Mouse (Mus musculus): ENCODE measurements around the gene Unc13b. TPM values are rescaled to one million over a fixed set of nuclear protein-coding genes. Genes with fewer than 3 reads are reported as not detected.

Unc13b gene
- total and polyA plus RNA-seq, 2 experiments from 2014 or later: 6.2 to 54.7 TPM

GRCm38 (mm10) chr4:43030780-43031230, 27.9 kb upstream of the Unc13b start:
- ATAC-seq (peak; percentile 50), DNase-seq (no peak)
- Histone ChIP-seq H3K4me2 (ENCODE audit: low read depth) (peak overlapping the region; percentile 86), H3K4me3 (ENCODE audit: low read depth, low read length) (peak overlapping the region; percentile 74), H3K4me1 (ENCODE audit: insufficient read depth) (peaks cover 15% of the 10 kb centered on the region), H3K27ac (ENCODE audit: low read depth, low read length) (peak overlapping the region; percentile 88), H3K36me3 (ENCODE audit: insufficient read depth) (peaks cover 52% of the 10 kb centered on the region), H3K9me3 (ENCODE audit: low read length) (no peaks in the 10 kb centered on the region), H3K9ac (peak overlapping the region; percentile 84), H3K27me3 (ENCODE audit: insufficient read depth, low read length) (no peaks in the 10 kb centered on the region)
- 2% methylated on average over 28 of the region's 28 CpGs for whole genome bisulfite sequencing
- no peak for TF ChIP-seq CTCF (IDR thresholded peaks at IDR 0.05; ENCODE audit: low read depth)

GRCm38 (mm10) chr4:43031237-43031995, 27.3 kb upstream of the Unc13b start, which contains the start of gene Stoml2:
Stoml2 (minus strand) TSS chr4:43031710.
- peak within 1 kb of the TSS; percentile 84 for H3K9ac ChIP-seq
- DNase-seq: peak; percentile 94
- H3K27ac ChIP-seq (ENCODE audit: low read depth, low read length): peak within 1 kb of the TSS; percentile 88
- under 1% methylated on average over 38 of the region's 38 CpGs for WGBS
- peak within 1 kb of the TSS; percentile 86 for H3K4me2 ChIP-seq (ENCODE audit: low read depth)
- H3K36me3 ChIP-seq (ENCODE audit: insufficient read depth): peaks cover 58% of the 10 kb centered on the region
- no peaks in the 10 kb centered on the region for H3K27me3 ChIP-seq (ENCODE audit: insufficient read depth, low read length)
- ATAC-seq: peak; percentile 98
- TF ChIP-seq CTCF (IDR thresholded peaks at IDR 0.05; ENCODE audit: low read depth): peak; percentile 64
- H3K4me1 ChIP-seq (ENCODE audit: insufficient read depth): peaks cover 15% of the 10 kb centered on the region
- no peaks in the 10 kb centered on the region for H3K9me3 ChIP-seq (ENCODE audit: low read length)
- peak within 1 kb of the TSS; percentile 74 for H3K4me3 ChIP-seq (ENCODE audit: low read depth, low read length)

GRCm38 (mm10) chr4:43032501-43032900, 26.3 kb upstream of the Unc13b start:
- 89% methylated on average over 1 of the region's 1 CpGs for whole genome bisulfite sequencing

GRCm38 (mm10) chr4:43033481-43033880, 25.3 kb upstream of the Unc13b start:
- Histone ChIP-seq H3K36me3 (ENCODE audit: insufficient read depth) (peaks cover 50% of the 10 kb centered on the region), H3K27me3 (ENCODE audit: insufficient read depth, low read length) (no peaks in the 10 kb centered on the region), H3K9me3 (ENCODE audit: low read length) (no peaks in the 10 kb centered on the region), H3K4me2 (ENCODE audit: low read depth) (no peak overlapping the region), H3K4me1 (ENCODE audit: insufficient read depth) (peaks cover 15% of the 10 kb centered on the region), H3K4me3 (ENCODE audit: low read depth, low read length) (no peak overlapping the region), H3K27ac (ENCODE audit: low read depth, low read length) (no peak overlapping the region), H3K9ac (no peak overlapping the region)
- DNase-seq (no peak), ATAC-seq (no peak)
- 84% methylated on average over 14 of the region's 14 CpGs for WGBS
- no peak for TF ChIP-seq CTCF (IDR thresholded peaks at IDR 0.05; ENCODE audit: low read depth)

More at GRCm38 (mm10) chr4:43032501-43032900, 26.3 kb upstream of the Unc13b start:
- no peaks in the 10 kb centered on the region for H3K9me3 ChIP-seq (ENCODE audit: low read length)
- ATAC-seq (no peak), DNase-seq (no peak)
- H3K27me3 ChIP-seq (ENCODE audit: insufficient read depth, low read length): no peaks in the 10 kb centered on the region
- H3K36me3 ChIP-seq (ENCODE audit: insufficient read depth): peaks cover 59% of the 10 kb centered on the region
- peak overlapping the region; percentile 30; the same call in 1 of the 2 replicates for H3K27ac ChIP-seq (ENCODE audit: low read depth, low read length)
- TF ChIP-seq CTCF (IDR thresholded peaks at IDR 0.05; ENCODE audit: low read depth): no peak
- H3K4me3 ChIP-seq (ENCODE audit: low read depth, low read length): no peak overlapping the region
- peaks cover 15% of the 10 kb centered on the region for H3K4me1 ChIP-seq (ENCODE audit: insufficient read depth)
- no peak overlapping the region for H3K4me2 ChIP-seq (ENCODE audit: low read depth)
- no peak overlapping the region for H3K9ac ChIP-seq

- Histone ChIP-seq H3K36me3 (ENCODE audit: insufficient read depth) (peaks cover 38% of the 10 kb centered on the region), H3K4me1 (ENCODE audit: insufficient read depth) (peaks cover 17% of the 10 kb centered on the region), H3K27me3 (ENCODE audit: insufficient read depth, low read length) (no peaks in the 10 kb centered on the region), H3K4me3 (ENCODE audit: low read depth, low read length) (no peak overlapping the region), H3K9ac (no peak overlapping the region), H3K9me3 (ENCODE audit: low read length) (no peaks in the 10 kb centered on the region), H3K4me2 (ENCODE audit: low read depth) (no peak overlapping the region), H3K27ac (ENCODE audit: low read depth, low read length) (no peak overlapping the region)
- WGBS: 83% methylated on average over 6 of the region's 6 CpGs
- DNase-seq: no peak
- TF ChIP-seq CTCF (IDR thresholded peaks at IDR 0.05; ENCODE audit: low read depth): no peak
- ATAC-seq: no peak
Measured at GRCm38 (mm10) chr4:43035851-43036250, 22.9 kb upstream of the Unc13b start.

- Histone ChIP-seq H3K4me3 (ENCODE audit: low read depth, low read length) (no peak overlapping the region), H3K9me3 (ENCODE audit: low read length) (no peaks in the 10 kb centered on the region), H3K36me3 (ENCODE audit: insufficient read depth) (peaks cover 38% of the 10 kb centered on the region), H3K27ac (ENCODE audit: low read depth, low read length) (no peak overlapping the region), H3K4me2 (ENCODE audit: low read depth) (no peak overlapping the region), H3K4me1 (ENCODE audit: insufficient read depth) (peaks cover 17% of the 10 kb centered on the region), H3K27me3 (ENCODE audit: insufficient read depth, low read length) (no peaks in the 10 kb centered on the region), H3K9ac (no peak overlapping the region)
- TF ChIP-seq CTCF (IDR thresholded peaks at IDR 0.05; ENCODE audit: low read depth): no peak
- 86% methylated on average over 10 of the region's 10 CpGs for WGBS
- ATAC-seq (no peak), DNase-seq (no peak)
Measured at GRCm38 (mm10) chr4:43036356-43036755, 22.4 kb upstream of the Unc13b start.

GRCm38 (mm10) chr4:43037860-43038566, 20.7 kb upstream of the Unc13b start:
- Histone ChIP-seq H3K4me2 (ENCODE audit: low read depth) (no peak overlapping the region), H3K4me3 (ENCODE audit: low read depth, low read length) (no peak overlapping the region), H3K27me3 (ENCODE audit: insufficient read depth, low read length) (no peaks in the 10 kb centered on the region), H3K9me3 (ENCODE audit: low read length) (no peaks in the 10 kb centered on the region), H3K9ac (no peak overlapping the region), H3K27ac (ENCODE audit: low read depth, low read length) (no peak overlapping the region), H3K36me3 (ENCODE audit: insufficient read depth) (peaks cover 38% of the 10 kb centered on the region), H3K4me1 (ENCODE audit: insufficient read depth) (peaks cover 9% of the 10 kb centered on the region)
- ATAC-seq (no peak), DNase-seq (no peak)
- no peak for TF ChIP-seq CTCF (IDR thresholded peaks at IDR 0.05; ENCODE audit: low read depth)
- 75% methylated on average over 4 of the region's 4 CpGs for WGBS

Measured in forebrain, postnatal 0 days (tissue).